Mouse (Mus musculus) lung, postnatal 36 days (tissue): Measurements from ENCODE around the gene Atp6ap1.

Source experiments
- DNase-seq: peaks from one replicate; pipeline ENCODE4 v3.0.0; 2022; ENCODE audit warnings: mixed read lengths

Atp6ap1 gene

DNA sequence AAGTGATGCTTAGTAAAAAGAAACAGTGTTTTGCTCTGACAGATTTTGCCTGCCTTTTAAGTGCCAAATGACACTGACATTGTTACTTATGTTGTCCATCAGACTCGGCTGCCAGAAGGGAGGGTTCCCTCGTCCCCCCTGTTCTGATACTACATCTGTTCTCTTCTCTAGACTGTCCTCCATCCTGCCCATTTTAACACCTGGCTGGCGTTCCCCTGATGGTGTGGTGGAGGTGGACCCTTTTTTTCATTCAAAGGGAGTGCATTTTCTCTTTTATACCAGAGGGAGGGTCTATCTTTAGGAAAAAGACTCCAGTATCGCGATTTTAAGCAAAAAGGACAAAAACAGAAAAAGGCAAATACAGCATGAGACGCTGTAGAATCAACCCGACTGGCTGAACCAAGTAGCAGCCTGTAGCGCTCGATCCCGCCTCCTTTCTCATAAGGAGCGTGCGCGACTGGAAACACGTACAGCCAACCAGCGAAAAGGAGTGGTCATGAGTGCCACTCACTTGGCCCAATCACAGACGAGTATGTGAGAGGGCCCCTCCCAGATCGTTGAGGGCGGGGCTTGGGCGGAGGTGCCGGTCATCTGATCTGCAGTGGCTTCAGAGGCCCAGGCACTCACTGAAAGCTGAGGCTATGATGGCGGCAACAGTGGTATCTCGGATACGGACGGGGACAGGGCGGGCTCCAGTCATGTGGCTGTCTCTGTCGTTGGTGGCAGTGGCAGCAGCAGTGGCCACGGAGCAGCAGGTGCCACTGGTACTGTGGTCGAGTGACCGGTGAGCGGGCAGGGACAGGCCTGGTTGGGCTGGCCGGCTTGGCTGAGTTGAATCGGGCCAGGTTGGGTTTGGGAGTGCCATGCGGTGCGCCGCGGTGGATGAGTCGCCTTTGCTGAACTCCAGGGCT lies at the start of gene Atp6ap1:
Atp6ap1 (plus strand) TSS at position 560 of the 911 bp plus-strand sequence.
- peak; percentile 97 for DNase-seq

DNA sequence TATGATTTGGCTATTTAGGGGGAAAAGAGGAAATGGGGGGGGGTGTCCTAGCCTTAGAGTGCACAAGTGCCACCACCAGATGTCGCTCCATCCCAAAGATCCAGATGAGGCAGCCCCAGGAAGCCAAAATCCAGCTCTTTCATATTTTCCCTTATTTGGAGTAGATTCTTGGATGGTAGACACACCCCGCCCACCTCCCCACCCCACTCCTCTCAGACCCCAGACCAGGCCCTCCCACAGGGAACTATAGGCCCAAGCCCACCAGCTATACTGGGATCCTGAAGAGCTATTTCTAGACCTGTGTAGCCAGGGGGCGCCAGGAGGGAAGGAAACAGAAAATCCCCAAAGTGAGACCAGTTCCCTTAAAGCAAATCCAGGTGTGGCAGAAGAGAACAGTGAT lies 48.2 kb upstream of the Atp6ap1 start:
- peak; percentile 83 for DNase-seq

DNA sequence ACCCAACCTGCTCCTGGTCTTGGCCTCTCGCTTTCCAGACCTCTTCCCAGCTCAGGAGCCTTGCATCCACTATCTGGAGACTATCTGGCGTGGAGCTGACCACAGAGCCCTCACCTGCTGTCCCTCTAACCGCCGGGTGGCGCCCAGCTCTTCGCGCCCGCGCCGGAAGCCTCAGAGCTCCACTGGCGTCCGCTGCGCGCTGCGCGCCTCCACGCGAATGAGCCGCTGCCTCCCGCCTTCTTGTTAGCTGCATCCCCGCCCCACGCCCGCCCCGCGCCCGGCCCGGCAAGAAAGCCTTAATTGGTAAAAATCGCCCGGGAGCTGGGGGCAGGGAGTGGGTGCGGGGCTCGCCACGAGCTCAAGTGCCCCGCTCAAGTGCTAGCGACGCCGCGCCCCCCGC lies 47.3 kb upstream of the Atp6ap1 start, which contains the start of gene Flna:
Flna (minus strand) TSS at position 206 of the 400 bp plus-strand sequence.
- peak; percentile 79 for DNase-seq

DNA sequence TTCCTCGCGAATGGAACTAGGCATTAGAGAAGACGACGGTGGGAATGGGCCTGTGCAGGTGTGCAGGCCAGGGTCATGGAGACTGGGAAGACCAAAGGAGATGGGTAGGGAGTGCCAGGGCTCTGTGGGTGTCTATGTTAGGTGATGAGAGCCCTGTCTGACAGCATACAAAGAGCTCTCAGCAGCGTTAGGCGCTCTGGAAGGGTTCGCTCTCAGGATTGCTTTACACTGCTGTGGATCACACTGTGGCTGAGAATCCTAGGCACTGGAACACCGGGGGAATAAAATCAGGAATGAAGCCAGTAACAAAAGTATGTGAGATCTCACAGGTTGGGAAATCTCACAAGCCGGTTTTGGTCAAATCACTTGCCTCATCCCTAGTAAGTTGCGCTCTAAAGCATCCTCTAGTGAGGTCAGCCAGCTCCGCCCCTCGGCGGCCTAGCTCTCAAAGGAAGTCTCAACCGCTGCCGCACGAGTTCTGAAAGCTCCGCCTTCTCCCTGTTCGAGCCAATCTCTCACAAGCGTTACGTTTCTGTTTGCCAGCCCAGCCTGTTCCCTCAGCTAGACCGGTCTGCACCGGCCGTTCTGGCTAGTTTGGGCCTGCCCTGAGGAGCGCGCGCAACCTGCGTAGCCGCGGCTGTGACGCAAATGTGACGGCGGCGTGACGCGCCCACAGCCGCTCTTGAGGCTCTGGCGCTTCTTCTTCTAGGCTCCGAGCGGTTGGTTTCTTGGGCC lies 42.6 kb upstream of the Atp6ap1 start, which contains the start of gene Emd:
Emd (plus strand) TSS at position 535 of the 735 bp plus-strand sequence.
- DNase-seq, result peak; percentile 96

GRCm38 (mm10) chrX:74254888-74255565 lies 41.9 kb upstream of the Atp6ap1 start:
- DNase-seq, result no peak

DNA sequence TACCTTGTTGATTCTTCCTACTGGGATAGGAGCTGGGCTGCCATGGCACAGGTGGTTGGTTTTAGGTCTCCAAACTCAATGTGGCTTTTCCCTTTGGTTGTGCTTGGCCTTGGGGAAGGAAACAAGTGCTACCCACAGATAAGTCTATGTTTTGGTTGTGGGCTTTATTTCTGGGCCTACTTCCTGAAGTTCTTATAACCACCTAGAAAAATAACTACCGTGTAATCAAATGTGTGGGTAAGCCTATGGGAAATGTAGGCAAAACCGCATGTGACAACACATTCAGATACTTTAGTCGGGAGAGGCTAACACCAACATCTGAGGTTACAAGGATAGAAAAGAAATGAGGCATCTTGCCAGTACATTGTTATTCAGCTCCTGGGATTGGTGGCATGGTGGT lies 39.2 kb upstream of the Atp6ap1 start:
- no peak for DNase-seq

DNA sequence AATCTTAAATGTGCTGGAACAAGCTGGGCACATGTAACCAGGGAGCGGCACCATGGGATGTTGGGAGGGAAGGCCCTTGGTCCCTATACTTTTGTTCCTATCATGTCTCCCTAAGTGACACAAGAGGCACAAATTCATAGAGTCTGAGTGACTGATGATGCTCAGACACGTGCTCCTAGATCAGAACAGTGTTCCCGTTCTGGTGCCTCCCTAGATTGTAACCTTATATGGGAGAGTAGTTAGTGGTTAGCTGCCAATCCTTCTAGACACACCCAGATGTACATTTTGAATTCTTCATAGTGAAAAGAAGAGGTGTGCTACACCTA lies 27.2 kb upstream of the Atp6ap1 start:
- DNase-seq, result no peak

- DNase-seq, result peak; percentile 96
Measured at GRCm38 (mm10) chrX:74270062-74270901, 26.6 kb upstream of the Atp6ap1 start, which contains the start of gene Rpl10. Gene Rpl10, plus strand, starts transcription at chrX:74270812.

DNA sequence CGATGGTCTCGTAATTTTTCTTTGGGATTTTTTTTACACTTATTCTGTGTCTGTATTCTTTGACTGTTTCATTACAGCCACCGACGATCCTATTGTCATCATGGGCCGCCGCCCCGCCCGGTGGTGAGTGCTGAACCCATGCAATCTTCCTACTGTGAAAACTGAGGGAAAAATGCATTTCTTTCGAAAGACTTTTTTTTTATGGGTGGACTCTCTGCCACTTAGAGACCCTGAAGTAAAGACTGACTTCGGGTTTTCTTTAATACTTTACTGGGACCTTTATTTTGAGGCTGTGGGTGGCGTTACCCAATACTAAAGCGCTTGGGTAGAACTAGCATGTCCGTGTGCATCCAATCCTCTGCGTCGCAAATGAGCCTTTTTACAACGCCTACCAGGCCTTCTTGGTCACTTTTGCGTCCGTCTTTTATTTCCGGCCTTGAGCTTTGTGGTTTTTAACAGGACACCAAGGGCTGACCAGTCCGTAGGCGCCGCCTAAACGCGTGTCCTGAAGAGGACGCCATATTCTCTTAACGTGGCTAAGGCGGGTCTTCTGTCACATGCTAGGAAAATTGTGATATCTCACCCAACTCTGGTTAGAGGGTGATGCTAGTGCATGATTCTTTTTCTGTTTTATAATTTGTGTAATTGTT lies 25.9 kb upstream of the Atp6ap1 start:
- DNase-seq, result peak; percentile 63

GRCm38 (mm10) chrX:74273422-74274322 lies 23.2 kb upstream of the Atp6ap1 start:
- no peak for DNase-seq

GRCm38 (mm10) chrX:74277916-74278315 lies 19.0 kb upstream of the Atp6ap1 start:
- DNase-seq, result peak; percentile 20

- no peak for DNase-seq
Measured at GRCm38 (mm10) chrX:74281041-74281731, 15.7 kb upstream of the Atp6ap1 start.

GRCm38 (mm10) chrX:74281732-74282394 lies 15.0 kb upstream of the Atp6ap1 start, which contains the start of the genes Taz and Dnase1l1:
Gene Taz, plus strand, starts transcription at chrX:74281912.
Gene Dnase1l1, minus strand, starts transcription at chrX:74282337.
- peak; percentile 94 for DNase-seq

DNA sequence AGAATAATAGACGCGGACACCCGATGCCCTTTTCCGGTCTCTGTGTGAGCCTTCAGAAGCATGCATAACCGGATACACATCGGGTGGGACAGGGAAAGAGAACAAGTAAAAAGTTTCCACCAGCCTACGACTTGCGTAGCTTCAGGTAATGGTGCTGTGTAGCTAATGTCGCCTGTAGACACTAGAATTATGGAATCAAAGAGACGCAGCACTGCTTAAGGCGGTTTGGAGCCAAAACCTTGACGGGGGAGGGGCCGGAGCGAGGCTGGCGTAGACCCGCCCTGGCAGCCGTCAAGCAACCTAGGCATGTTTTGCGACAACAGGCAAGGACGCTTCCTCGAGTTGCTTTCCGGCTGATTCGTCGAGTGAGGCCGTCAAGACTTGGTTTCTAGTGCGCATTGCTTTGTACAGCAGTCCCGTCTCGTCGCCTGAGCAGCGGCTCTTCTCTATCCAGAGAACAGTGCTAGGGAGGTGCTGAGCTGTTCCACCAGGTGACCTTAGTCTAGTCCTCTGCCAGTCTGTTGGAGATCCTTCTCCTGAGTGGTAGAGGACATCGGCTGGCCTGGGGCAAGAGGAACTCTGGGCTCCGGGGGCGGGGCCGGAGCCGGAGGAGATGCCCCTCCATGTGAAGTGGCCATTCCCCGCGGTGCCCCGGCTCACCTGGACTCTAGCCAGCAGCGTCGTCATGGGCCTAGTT lies 14.4 kb upstream of the Atp6ap1 start:
- peak; percentile 94 for DNase-seq

GRCm38 (mm10) chrX:74283092-74283437 lies 13.8 kb upstream of the Atp6ap1 start:
- DNase-seq, result no peak

DNA sequence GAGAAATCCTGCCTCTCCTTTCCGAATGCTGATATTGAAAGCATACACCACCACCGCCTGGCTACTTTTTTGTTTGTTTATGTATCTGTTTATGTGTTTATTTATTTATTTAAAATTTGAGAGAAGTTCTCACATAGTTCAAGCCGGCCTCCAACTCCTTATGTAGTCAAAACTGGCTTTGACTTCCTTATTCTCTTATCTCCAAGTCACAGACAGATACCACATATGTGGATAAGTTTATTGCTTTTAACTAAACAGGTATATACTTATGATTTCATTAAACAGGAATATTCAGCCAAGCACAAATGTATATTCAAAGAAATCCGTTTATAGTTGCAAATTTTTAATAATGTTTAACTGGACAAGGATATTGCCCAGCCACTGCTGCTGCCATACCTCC lies 3.5 kb upstream of the Atp6ap1 start:
- DNase-seq, result no peak

DNA sequence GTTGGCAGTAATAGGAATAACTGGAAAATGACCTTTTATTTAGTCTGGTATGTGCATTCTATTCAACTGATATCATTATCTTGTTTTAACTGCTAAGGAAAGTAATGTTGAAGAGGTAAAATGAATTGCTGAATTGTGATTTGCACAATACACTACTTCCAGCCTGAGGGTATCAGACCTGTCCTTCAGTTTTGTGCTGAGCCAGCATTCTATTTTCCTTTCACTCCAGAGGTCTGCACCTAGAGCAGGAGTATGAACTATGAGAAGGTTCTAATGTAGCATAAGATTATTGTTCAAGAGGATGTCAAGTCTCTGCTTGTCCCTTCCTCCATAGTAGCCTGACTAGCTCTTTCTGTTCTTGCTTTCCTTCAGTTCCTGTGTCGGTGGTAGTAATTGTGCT lies 1.5 kb downstream of the Atp6ap1 start:
- DNase-seq, result no peak

GRCm38 (mm10) chrX:74299721-74300120 lies 2.8 kb downstream of the Atp6ap1 start:
- peak; percentile 19 for DNase-seq
